Mouse (Mus musculus): ENCODE measurements around the gene Akap1.

Akap1 gene

DNA sequence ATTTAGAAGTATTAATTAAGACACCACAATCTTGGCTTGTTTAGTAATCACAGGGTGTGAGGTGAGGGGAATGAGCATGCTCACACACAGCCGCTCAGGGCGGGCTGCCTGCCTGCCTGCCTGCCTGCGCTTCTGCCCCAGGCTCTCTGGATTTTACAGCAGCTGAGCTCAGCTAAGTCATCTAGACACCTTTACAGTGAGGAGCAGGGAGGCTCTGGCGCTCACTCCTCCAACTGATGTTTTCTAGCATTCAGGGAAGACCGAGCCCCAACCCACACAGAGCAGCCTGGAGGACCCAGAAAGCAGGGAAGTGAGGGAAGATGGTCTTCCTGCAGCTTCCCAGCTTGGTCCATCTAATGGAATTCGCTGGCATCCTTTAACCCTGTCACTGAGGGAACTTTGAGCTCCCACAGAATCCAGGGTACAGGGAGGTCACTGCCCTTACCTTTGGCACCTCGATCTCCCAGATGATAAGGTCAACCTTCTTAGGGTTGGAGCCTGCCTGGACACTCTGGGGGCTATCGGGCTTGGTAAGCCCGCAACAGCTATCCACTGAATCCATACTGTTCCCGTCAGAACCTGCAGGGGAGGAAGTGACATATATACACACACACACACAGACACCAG is 23.5 kb downstream of the Akap1 start:
- no peak for DNase-seq

DNA sequence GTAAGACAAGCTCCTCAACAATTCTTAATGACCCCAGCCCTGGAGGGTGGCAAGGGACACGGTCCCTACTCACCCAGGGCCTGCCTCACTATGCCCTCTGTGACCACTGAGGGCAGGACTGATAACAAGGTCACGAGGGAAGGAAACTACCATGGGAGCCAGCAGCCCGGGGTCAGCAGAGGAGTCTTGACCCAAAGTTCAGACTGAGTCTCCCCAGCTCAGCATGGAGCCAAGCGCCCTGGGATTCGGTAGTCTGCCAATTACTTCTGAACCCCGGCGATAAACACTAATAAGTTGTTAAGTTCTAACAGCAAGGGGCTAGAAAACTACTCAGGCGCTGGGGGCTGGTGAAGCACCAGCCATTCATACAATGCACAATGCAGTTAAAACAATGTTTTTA is 24.1 kb downstream of the Akap1 start:
- DNase-seq: no peak

DNA sequence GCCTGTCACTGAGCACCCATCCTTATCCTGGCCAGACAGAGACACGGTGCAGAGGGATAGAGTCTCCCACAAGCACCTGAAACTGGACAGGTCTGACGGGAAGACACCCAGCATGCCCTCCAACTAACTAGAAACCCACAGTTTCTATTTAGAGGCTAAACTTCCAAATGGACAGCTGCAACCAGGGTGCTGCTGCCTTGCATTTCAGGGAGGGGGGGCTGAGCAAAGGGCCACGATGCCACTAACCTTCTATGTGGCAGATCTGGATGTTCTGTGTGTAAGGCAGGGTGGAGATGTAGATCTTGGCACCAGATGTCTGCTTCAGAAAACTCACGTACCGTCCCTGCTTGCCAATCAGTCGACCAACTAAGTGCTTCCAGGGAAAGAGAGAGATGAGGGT is 25.0 kb downstream of the Akap1 start:
- no peak for DNase-seq

DNA sequence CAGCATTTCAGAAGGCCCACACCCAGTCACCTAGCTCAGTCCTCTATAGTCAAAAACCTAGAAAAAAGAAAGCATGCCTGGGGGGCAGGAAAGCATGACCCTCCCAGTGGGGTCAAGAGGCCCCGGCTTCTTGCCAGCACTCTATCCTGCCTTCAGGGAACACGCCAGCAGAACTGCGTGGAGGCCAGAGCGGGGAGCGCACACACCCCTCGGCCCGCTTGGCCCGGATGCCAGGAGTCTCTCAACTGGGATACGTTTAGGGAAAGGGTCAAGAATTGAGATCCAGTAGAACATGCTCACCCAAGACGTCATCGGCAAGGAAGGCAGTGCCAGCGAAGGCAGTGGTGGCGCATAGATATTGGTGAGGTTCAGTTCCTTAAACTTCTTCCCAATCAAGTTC is 25.8 kb downstream of the Akap1 start:
- no peak for DNase-seq

DNA sequence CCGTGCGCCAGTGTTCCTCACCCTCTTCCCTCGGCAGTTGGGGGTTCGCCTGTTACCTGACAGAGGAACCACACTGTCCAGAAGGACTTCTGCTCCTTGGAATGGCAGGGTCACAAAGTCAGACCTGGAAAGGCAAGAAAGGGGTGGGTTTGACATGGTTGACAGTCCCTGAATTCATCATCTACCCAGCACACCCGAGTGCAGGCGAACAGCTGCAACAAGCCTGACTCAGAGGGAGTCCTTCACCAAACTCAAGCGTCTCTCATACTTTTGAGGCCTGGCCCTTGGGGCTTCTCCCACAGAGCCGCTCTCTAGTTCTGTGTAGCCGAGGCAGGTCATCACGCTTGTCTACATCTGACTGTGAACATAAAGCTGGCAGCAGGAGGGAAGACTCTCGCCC is 29.8 kb downstream of the Akap1 start:
- DNase-seq: no peak

DNA sequence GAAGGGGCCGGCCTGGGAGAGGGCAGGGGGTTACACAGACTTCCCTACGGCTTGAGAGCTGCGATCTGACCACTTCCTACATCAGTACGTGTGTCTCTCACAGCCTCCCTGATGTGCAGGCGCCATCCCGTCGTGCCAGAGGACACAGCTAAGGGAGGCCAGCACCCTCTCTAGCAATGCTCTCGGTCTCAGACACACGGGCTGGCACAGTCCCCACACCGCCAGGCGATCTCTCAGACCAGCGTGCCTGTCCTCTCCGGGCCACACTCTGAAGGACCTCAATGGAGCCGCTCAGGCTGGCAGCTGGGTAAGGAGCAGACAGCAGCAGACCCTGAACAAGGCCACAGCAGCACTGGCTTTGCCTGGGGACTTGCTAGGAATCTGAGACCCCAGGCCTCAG is 30.3 kb downstream of the Akap1 start:
- no peak for DNase-seq

DNA sequence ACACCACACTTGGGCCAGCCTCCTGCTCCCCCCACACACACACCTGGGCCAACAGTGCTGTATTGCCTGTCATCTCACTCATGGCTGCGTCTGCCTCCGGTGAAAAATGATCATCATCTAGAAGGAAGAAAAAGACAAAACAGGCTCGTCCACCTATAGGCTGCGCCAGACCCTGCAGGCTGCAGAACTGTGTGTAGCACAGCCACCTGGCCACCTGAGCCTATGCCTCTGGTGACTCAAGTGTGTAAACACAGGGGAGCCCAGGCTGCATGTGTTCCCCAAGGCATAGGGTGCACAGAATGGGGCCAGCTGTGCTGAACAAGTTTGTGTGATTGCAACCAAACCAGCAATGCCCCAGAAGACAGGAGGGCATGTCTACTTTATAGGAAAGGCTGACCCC is 31.3 kb downstream of the Akap1 start:
- no peak for DNase-seq

DNA sequence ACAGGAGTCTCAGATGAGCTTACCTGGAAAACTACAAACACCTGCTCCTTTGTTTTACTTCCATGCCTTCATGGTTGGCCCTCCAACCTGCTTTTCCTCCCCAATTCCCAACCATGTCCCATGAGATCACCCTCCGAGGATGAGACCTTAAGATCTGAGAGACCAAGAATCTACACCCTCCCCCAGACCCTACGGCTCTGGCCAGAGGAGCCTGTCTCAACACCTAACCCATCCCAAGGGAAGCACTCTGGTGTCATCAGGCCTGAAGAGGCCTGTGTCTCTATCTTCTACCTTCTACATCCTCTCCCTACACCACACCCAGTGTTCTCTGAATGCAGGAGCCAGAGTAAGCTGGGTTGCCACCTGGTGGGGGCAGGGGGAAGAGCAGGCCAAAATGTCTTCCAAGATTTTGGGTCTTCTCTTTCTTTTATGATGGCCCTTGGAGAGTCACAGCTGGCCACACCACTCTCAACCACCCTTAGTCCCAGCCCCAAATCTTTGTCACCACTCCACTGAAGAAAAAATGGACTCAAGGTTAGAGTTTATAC is 34.1 kb downstream of the Akap1 start:
- peak; percentile 46 for DNase-seq

DNA sequence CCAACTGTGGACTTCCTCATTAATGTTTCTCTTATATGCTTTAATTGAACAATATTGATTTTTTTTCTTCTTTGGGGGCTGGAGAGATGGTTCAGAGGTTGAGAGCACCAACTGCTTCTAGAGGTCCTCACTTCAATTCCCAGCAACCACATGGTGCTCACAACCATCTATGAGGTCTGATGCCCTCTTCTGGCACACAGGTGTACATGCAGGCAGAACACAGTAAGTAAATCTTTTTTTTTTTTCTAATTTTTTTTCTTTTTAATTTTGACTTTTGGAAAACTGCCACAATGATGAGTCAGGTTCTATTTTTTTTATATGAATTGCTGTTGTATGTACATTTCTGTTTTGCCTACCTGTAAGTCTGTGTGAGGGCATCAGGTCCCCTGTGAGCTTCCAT is 35.9 kb downstream of the Akap1 start:
- no peak for DNase-seq

DNA sequence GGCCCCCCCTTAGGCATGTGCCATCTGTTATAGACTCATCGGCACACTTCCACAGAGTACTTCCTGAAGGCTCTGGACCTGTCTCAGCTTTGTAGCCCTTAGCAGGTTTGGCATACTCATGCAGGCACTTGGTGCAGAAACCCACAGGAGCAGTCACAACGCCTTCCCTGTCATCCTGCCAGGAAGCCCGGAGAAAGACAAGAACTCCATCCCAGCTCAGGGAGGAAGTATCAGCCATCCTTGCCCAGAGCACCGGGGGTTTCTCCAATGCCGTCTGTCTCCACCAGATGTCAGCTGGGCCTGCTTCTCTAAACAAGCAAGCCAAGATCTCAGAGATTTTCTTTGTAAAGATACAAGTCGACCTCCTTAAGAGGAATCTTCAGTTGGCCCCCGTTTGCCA is 38.5 kb downstream of the Akap1 start:
- peak; percentile 48 for DNase-seq

DNA sequence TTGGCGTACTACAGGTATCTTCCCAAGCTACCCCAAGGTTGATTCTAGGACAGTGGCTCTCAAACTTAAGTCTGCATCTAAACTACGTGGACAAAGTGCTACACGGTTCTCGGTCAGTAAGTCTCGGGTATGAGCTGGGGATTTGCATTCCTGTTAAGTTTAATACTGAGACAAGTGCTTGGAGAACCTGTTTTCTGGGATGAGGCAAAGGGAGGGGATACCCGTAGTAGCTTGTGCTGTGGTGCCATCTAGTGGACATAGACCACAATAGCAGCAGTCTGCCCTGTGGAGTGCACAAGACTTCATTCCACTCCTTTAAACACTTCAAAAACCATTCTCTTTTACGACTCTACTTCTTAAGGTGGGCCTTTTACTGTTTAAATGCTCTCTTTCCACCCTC is 41.4 kb downstream of the Akap1 start:
- peak; percentile 52 for DNase-seq

DNA sequence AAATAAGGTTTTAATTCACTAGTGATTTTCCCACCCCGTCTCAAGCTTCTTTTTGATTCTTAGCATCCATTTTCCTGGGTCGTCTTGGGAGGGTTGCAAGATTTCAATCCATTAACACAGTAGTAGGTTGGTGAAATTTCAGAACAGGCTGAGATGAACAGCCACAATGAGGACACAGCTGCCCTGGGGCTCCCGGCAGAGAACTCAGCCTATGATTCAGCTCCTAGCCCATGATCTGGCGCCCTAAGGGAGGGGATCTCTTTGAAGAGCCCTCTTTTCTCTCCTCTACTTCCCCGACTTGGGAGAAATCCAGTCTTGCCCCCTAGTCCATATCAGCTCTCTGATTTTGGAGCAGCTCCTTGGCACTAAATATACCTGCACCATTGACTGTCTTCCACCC is 41.9 kb downstream of the Akap1 start:
- no peak for DNase-seq

DNA sequence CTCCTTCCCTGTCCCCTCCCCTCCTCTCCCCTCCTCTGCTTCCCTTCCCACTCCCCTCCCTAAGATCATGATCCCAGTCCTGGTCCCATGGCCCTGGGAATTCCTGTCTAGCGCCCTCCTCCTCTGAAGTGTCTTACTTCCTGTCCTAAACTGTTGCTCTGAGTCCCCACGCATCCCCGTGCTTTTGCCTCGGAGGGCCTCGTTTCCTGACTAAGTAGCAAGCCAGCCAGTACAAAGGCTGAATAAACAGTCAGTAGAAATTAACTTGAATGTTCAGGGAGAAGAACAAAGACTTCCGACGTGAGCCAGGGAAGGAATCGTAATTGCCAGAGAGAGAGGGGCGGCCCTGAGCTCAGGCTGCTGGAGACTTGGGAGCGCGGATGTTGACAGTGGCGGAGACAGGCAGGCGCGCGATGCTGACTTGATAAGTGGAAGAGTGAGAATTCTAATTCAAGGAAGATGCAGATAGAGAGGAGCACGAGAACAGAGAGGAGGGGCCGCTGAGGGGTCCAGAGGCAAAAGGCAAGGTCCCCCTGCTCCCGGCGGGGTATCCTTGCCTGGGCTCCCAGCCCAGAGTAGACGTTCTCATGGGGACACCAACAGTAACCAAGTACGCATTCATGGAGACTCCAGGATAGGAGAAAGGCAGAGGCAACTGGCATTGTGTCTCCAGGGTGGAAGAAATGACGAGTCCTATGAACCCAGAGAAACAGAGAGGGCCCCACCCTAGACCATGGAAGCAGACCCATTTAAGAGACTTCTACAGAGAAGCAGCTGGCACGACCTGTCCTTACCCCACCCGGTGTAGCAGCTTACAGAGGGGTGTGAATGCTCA is 43.4 kb downstream of the Akap1 start:
- DNase-seq: peak; percentile 30

DNA sequence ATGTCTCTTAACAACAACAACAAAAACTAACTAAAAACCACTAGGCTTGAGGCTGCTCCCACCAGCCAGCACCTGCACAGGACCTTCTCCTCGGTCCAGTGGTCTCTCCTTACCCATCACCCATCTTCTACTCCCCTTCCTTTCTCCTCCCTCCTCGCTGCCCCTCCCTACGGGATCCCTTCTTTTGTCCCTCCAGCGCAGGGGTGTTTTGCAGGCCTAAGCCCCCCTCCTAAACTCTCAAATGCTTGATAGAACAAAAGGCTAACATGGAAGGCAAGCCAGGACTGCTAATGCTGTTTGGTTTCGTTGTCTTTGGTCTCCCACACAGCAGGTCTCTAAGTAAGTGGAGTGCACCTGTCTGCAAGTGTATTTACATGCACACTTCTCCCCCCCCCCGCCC is 44.1 kb downstream of the Akap1 start:
- DNase-seq: no peak

DNA sequence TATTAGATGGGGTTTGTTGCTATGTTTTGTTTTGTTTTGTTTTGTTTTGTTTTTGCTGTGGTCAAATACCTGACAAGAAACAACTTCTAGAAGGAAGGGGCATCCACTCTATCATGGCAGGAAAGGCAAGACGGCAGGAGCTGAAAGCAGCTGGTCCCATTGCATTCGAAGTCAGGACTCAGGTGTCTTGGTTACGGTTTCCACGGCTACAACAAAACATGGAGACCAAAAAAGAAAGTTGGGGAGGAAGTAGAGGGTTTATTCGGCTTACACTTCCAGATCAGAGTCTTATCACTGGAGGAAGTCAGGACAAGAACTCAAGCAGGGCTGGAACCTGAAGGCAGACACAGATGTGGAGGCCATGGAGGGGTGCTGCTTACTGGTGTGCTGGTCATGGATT is 47.3 kb downstream of the Akap1 start:
- DNase-seq: no peak

DNA sequence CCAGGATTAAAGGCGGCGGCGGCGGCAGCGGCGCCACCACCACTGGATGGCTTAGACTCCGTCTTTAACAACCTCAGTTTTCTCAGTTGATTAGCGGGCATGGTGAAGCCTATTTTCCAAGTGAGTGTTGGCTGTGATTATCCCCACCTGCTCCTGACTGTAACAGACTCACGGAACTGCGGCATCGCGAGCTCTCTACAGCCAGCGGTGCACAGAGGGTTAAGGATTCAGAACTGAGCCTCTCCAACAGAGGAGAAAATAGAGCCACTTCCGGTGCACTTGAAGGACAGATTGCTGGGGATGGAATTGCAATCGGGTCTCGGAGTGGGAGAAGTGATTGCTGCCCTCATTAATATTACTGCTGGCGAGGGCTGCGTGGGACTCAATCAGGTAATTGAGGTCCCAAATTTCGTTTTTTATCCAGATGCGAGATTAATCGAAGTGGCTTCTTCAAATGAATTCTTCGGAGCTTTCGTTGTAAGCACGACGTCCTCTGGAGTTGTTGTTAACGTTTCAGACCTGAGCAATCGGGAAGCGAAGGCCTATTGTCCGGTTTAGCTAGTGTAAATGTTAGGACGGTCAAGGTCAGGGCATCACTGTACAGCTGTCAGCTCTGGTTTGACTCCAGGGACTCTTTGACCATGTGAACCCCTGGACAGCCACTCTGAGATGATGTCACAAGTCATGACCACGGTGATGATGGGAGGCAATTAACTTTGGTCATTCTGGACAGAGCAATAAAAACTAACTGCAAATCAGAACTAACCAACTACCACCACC is 61.0 kb downstream of the Akap1 start:
- no peak for DNase-seq

DNA sequence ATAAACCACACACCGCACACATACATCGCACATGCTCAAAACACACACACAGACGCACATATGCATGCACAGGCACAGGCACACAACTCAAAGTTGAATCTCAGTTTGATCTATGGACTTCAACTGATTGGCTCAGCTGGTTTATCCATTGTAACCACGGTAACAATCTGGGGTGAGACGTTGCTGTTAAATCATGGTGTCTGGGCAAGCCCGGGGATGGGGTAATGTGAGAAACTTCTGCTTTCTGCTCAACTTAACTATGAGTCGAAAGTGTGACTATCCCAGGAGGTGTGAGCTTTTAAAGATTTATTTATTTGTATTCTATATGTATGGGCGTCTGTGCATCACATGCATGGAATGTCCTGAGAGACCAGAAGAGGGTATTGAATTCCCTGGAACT is 68.2 kb downstream of the Akap1 start:
- DNase-seq: no peak

DNA sequence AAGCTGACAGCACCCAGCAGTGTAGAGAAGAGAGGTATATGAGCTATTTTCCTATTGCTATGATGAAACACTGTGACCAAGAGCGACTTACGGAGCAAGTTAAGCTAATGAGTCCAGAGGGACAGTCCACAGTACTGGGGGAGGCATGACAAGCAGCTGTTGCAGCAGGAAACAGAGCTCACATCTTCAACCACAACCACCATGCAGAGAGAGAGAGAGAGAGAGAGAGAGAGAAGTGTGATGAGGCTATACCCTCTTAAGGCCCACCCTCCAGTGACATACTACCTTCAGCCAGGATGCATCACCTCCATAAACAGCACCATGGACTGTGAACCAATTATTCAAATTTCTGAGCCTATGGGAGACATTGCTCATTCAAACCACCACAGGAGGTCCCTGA is 74.5 kb downstream of the Akap1 start:
- no peak for DNase-seq

DNA sequence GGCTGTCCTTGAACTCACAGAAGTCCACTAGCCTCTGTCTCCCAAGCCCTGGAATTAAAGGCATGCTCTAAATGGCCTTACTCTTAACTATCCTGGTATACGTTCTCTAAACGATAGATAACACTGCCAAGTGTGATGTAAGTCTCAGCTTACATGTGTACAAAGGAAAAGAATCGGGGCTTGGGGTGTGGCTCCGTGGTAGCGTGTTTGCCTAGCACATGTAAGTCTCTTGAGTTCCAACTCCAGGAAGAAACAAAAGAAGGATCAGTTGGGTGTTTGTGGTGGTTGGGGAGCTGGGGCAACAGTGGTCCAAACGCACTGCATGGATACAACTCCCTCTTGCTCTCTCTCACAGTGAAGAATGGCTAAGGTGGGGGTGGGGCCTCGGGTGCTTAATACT is 77.6 kb downstream of the Akap1 start:
- DNase-seq: no peak

DNA sequence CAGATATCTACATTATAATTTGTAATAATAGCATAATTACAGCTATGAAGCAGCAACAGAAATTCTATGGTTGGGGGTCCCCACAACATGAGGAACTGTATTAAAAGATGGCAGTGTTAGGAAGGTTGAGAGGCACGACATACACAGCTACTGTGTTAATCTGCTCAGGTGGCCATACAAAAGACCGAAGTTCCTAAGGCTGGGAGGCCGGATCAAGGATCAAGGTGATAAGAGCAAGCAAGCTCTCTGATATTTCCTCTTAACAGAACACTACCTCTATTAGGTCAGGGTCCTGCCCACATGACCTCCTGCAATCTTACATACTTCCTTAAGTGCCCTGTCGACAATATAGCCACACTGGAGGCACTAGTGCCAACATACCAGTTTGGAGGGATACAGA is 80.9 kb downstream of the Akap1 start:
- no peak for DNase-seq

DNA sequence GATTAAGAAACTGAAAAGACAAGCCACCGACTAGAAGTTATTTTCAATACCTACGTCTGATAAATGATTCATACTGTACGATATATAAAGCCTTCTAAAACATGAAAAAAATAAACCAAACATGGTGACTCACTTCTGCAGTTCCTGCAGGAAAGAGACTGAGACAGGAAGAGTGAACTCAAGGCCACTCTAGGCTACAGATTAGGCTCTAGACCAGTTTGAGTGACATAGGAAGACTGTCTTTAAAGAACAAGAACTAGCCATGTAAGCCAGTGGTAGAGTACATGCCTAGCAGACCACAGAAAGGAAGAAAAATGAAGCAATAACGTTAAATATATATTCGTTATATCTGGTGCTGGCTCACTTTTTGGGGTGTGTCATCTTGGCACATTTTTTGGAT is 81.9 kb downstream of the Akap1 start:
- DNase-seq: no peak

All from right cerebral cortex, postnatal 4 days (tissue).